ENCODE assay signal across 8 mouse cellular contexts in genomic region chr10:13192731-13193351, GRCm38 (mm10). TPM values are rescaled to one million over a fixed set of nuclear protein-coding genes. Genes with fewer than 3 reads are reported as not detected.
DNase-seq lines count a peak whose midpoint lies in the region; ATAC-seq and TF ChIP-seq lines count a peak whose summit lies in the region.

TSS of gene Ltv1 (minus strand) at chr10:13193168.

- TF ChIP-seq CTCF in kidney, postnatal 0 days (IDR thresholded peaks at IDR 0.05; ENCODE audit: low read depth), result no peak

- H3K4me2 ChIP-seq in heart, embryonic 12.5 days, result peak within 1 kb of the TSS; percentile 77
- peak within 1 kb of the TSS; percentile 87 for H3K4me2 ChIP-seq in kidney, postnatal 0 days (ENCODE audit: low read length)
- H3K4me2 ChIP-seq in liver, embryonic 11.5 days, result peak within 1 kb of the TSS; percentile 74
- H3K4me2 ChIP-seq in stomach, embryonic 14.5 days (replicated peaks; ENCODE audit: low read depth, low read length), result peak within 1 kb of the TSS; percentile 69

- H3K4me3 ChIP-seq in heart, embryonic 12.5 days, result peak within 1 kb of the TSS; percentile 95
- H3K4me3 ChIP-seq in kidney, postnatal 0 days (replicated peaks; ENCODE audit: low read depth, low read length), result peak within 1 kb of the TSS; percentile 95
- peak within 1 kb of the TSS; percentile 84 for H3K4me3 ChIP-seq in liver, embryonic 11.5 days (ENCODE audit: low read depth, low read length)
- peak within 1 kb of the TSS; percentile 88 for H3K4me3 ChIP-seq in stomach, embryonic 14.5 days (ENCODE audit: low read depth, low read length)

- peak; percentile 96 for DNase-seq in CD4-positive helper T cell, adult 2 months (ENCODE audit: low read depth, low spot score)
- DNase-seq in brain, embryonic 18.5 days (ENCODE audit: low read depth, low spot score), result peak; percentile 81
- DNase-seq in kidney, postnatal 0 days (ENCODE audit: low spot score), result peak; percentile 98
- DNase-seq in liver, embryonic 11.5 days (ENCODE audit: low spot score), result peak; percentile 89
- DNase-seq in naive thymus-derived CD4-positive, alpha-beta T cell, adult 2 months (ENCODE audit: low read depth), result peak; percentile 95

- WGBS in heart, embryonic 12.5 days, result under 1% methylated on average over 43 of the region's 43 CpGs
- under 1% methylated on average over 43 of the region's 43 CpGs for WGBS in kidney, postnatal 0 days
- under 1% methylated on average over 43 of the region's 43 CpGs for WGBS in liver, embryonic 11.5 days
- under 1% methylated on average over 40 of the region's 43 CpGs for WGBS in stomach, embryonic 14.5 days

- no peaks in the 10 kb centered on the region for H3K9me3 ChIP-seq in heart, embryonic 12.5 days (replicated peaks)
- H3K9me3 ChIP-seq in kidney, postnatal 0 days (replicated peaks; ENCODE audit: low read length), result no peaks in the 10 kb centered on the region
- H3K9me3 ChIP-seq in liver, embryonic 11.5 days (ENCODE audit: control insufficient read depth, low read length), result no peaks in the 10 kb centered on the region
- H3K9me3 ChIP-seq in stomach, embryonic 14.5 days (ENCODE audit: control insufficient read depth, low read depth, low read length), result no peaks in the 10 kb centered on the region

- H3K36me3 ChIP-seq in heart, embryonic 12.5 days, result peaks cover 27% of the 10 kb centered on the region
- peaks cover 15% of the 10 kb centered on the region for H3K36me3 ChIP-seq in kidney, postnatal 0 days (ENCODE audit: insufficient read depth, low read length)
- peaks cover 24% of the 10 kb centered on the region; the same call in 1 of the 2 replicates for H3K36me3 ChIP-seq in liver, embryonic 11.5 days (ENCODE audit: control insufficient read depth, insufficient read depth, low read length)
- peaks cover 18% of the 10 kb centered on the region for H3K36me3 ChIP-seq in stomach, embryonic 14.5 days (ENCODE audit: control insufficient read depth, insufficient read depth, low read length)

- H3K4me1 ChIP-seq in heart, embryonic 12.5 days (replicated peaks), result peaks cover 6% of the 10 kb centered on the region
- no peaks in the 10 kb centered on the region; the same call in 1 of the 2 replicates for H3K4me1 ChIP-seq in kidney, postnatal 0 days (replicated peaks; ENCODE audit: insufficient read depth, low read length)
- peaks cover 6% of the 10 kb centered on the region for H3K4me1 ChIP-seq in liver, embryonic 11.5 days (replicated peaks; ENCODE audit: control insufficient read depth, insufficient read depth, low read length)
- peaks cover 8% of the 10 kb centered on the region; the same call in 1 of the 2 replicates for H3K4me1 ChIP-seq in stomach, embryonic 14.5 days (ENCODE audit: control insufficient read depth, insufficient read depth, low read length)

- H3K9ac ChIP-seq in heart, embryonic 12.5 days, result peak within 1 kb of the TSS; percentile 93
- H3K9ac ChIP-seq in kidney, postnatal 0 days (ENCODE audit: low read depth, low read length), result peak within 1 kb of the TSS; percentile 87
- peak within 1 kb of the TSS; percentile 89 for H3K9ac ChIP-seq in liver, embryonic 11.5 days (ENCODE audit: low read depth, low read length)
- H3K9ac ChIP-seq in stomach, embryonic 14.5 days (replicated peaks; ENCODE audit: low read depth, low read length), result peak within 1 kb of the TSS; percentile 58

- peak within 1 kb of the TSS; percentile 88 for H3K27ac ChIP-seq in heart, embryonic 12.5 days (ENCODE audit: poor library complexity, severe bottlenecking)
- H3K27ac ChIP-seq in kidney, postnatal 0 days, result peak within 1 kb of the TSS; percentile 89
- H3K27ac ChIP-seq in liver, embryonic 11.5 days (ENCODE audit: low read depth, low read length), result peak within 1 kb of the TSS; percentile 83
- peak within 1 kb of the TSS; percentile 85 for H3K27ac ChIP-seq in stomach, embryonic 14.5 days (ENCODE audit: low read length)

- peak; percentile 100 for ATAC-seq in erythroid progenitor cell, adult 5-6 weeks (replicated peaks; ENCODE audit: low FRiP score, poor library complexity, severe bottlenecking)
- ATAC-seq in heart, embryonic 12.5 days (ENCODE audit: insufficient number of reproducible peaks, low FRiP score), result peak; percentile 100
- peak; percentile 100 for ATAC-seq in kidney, postnatal 0 days (replicated peaks; ENCODE audit: low FRiP score, low read depth)
- peak; percentile 100 for ATAC-seq in liver, embryonic 11.5 days (replicated peaks; ENCODE audit: low FRiP score)
- peak; percentile 97 for ATAC-seq in stomach, embryonic 14.5 days (ENCODE audit: insufficient number of reproducible peaks, insufficient read depth, low FRiP score, low read depth)

- H3K27me3 ChIP-seq in heart, embryonic 12.5 days (replicated peaks), result no peaks in the 10 kb centered on the region
- no peaks in the 10 kb centered on the region for H3K27me3 ChIP-seq in kidney, postnatal 0 days (ENCODE audit: insufficient read depth, low read length)
- no peaks in the 10 kb centered on the region for H3K27me3 ChIP-seq in liver, embryonic 11.5 days (replicated peaks; ENCODE audit: control insufficient read depth, insufficient read depth, low read length)
- H3K27me3 ChIP-seq in stomach, embryonic 14.5 days (ENCODE audit: control insufficient read depth, insufficient read depth, low read length), result no peaks in the 10 kb centered on the region

RNA-seq across cellular contexts. Expression of gene Ltv1, which starts in this region (rescaled TPM):
- 10.1 and 22.7 TPM in 2 replicates for total RNA-seq in erythroid progenitor cell, adult 5-6 weeks (2015; ENCODE audit: low replicate concordance)
- 6.0 and 6.8 TPM in 2 replicates for total RNA-seq in erythroid progenitor cell, adult 5-6 weeks (2017; ENCODE audit: low replicate concordance)
- 57.3 and 65.5 TPM in 2 replicates for polyA plus RNA-seq in heart, embryonic 12.5 days (2016; fragmentation: Nextera tagmentation; extraction: Ambion mirVana)
- polyA plus RNA-seq in kidney, postnatal 0 days (2015; fragmentation: Nextera tagmentation; extraction: Ambion mirVana), result 52.7 and 58.9 TPM in 2 replicates
- polyA plus RNA-seq in liver, embryonic 11.5 days (2014; fragmentation: Nextera tagmentation; extraction: Ambion mirVana), result 92.6 and 102 TPM in 2 replicates
- polyA plus RNA-seq in stomach, embryonic 14.5 days (2014; fragmentation: Nextera tagmentation; extraction: Ambion mirVana), result 75.6 and 80.2 TPM in 2 replicates

Comparison
In these comparisons a context has a peak if more than half of its experiments do, and no peak if none do; other contexts are left out.
1. Peak in every context shown above with its lines: DNase-seq, ATAC-seq, H3K4me3 ChIP-seq and H3K27ac ChIP-seq.